Mouse (Mus musculus): ENCODE results near the gene Mrgprb5. TPM values are rescaled to one million over a fixed set of nuclear protein-coding genes. Genes with fewer than 3 reads are reported as not detected.
A peak's percentile ranks its signal among the peaks of the same experiment; 100 is the strongest.
"Not testable (repeated sequence)": the region's sequence is repeated elsewhere in the genome, so short reads cannot be mapped to it uniquely, and the experiment has no call there.

Mrgprb5 gene
- polyA plus RNA-seq, 1 experiment = not detected

DNA sequence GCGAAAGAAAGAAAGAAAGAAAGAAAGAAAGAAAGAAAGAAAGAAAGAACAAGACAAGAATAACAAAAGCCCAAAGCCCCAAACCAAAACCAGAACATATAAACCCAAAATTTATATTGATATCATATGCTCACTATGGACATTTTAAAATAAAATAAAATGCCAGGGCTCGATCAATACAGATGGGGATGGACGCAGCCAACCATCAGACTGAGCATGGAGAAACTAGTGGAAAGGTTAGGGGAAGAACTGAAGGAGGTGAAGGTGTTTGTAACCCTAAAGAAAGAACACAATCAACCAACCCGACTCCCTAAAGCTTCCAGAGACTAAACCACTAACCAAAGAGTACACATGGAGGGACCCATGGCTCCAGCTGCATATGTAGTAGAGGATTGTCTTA lies 36.1 kb downstream of the Mrgprb5 start:
- Histone ChIP-seq H3K4me3 (ENCODE audit: insufficient read depth, poor library complexity, severe bottlenecking) (no peak overlapping the region), H3K79me3 (ENCODE audit: low read depth) (no peaks in the 10 kb centered on the region), H3ac (ENCODE audit: control insufficient read depth, insufficient read length, low read depth) (no peak overlapping the region), H3K79me2 (ENCODE audit: control insufficient read depth, insufficient read depth) (no peaks in the 10 kb centered on the region), H3K36me3 (ENCODE audit: control insufficient read depth, insufficient read depth) (no peaks in the 10 kb centered on the region), H3K27me3 (ENCODE audit: control insufficient read depth, insufficient read depth, insufficient read length) (no peaks in the 10 kb centered on the region)
- no peak for TF ChIP-seq MYOG (IDR thresholded peaks at IDR 0.05; ENCODE audit: control insufficient read depth, extremely low read depth, insufficient read length)
- no peak for TF ChIP-seq CTCF (IDR thresholded peaks at IDR 0.05; ENCODE audit: control insufficient read depth, insufficient read depth, insufficient read length)
- no peak for TF ChIP-seq USF1 (IDR thresholded peaks at IDR 0.05; ENCODE audit: low read depth)
- TF ChIP-seq MAX (IDR thresholded peaks at IDR 0.05) = no peak
- TF ChIP-seq CEBPB (IDR thresholded peaks at IDR 0.05; ENCODE audit: low read depth) = no peak
- TF ChIP-seq MYOD1 (IDR thresholded peaks at IDR 0.05; ENCODE audit: control insufficient read depth, insufficient read length, low read depth) = no peak
- TF ChIP-seq FOSL1 (IDR thresholded peaks at IDR 0.05; ENCODE audit: insufficient read depth, low read length, poor library complexity, severe bottlenecking) = no peak

DNA sequence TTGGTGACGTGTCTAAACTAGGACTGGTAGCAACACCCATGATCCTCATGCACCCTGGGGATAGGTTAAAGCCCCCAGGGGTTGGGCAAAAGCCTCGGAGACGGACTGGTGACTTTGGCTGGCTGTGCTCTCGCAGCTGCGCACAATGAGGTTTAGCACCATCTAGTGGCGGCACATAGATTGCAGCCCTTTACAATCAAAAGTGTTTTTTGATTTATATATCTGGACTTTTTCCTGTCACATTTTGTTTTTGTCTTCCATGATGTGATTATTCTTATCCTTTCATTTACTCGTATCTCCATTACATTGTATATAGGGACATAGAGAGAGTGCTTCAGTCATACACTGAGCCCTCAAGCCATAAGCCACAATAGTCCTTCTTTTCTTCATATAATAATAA lies 36.6 kb downstream of the Mrgprb5 start:
- not testable (repeated sequence) for H3K79me2 ChIP-seq (ENCODE audit: control insufficient read depth, insufficient read depth); H3K36me3 ChIP-seq (ENCODE audit: control insufficient read depth, insufficient read depth); H3K79me3 ChIP-seq (ENCODE audit: low read depth); H3K27me3 ChIP-seq (ENCODE audit: control insufficient read depth, insufficient read depth, insufficient read length); H3ac ChIP-seq (ENCODE audit: control insufficient read depth, insufficient read length, low read depth)
- H3K4me3 ChIP-seq (ENCODE audit: insufficient read depth, poor library complexity, severe bottlenecking) = peak overlapping the region; percentile 18

DNA sequence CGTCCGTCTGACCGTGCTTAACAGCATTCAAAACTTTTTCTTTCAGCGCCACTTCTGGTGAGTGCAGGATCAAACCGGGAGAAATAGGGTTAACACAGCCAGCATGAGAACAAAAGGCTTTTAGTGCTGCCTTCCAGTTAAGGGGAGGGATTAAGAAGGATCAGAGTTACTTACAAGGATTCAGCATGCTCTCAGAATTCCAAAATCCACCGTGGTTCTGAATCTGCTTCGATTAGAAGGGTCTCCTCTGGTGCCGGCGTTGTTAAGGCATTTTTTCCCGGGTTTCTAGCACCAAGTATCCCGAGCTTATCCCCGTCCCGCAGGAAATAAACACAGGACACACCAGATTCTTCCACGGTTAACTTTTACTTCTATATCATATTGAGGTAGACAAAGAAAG lies 37.0 kb downstream of the Mrgprb5 start:
- H3K27me3 ChIP-seq (ENCODE audit: control insufficient read depth, insufficient read depth, insufficient read length); H3K79me2 ChIP-seq (ENCODE audit: control insufficient read depth, insufficient read depth); H3K79me3 ChIP-seq (ENCODE audit: low read depth); H3K36me3 ChIP-seq (ENCODE audit: control insufficient read depth, insufficient read depth); H3ac ChIP-seq (ENCODE audit: control insufficient read depth, insufficient read length, low read depth): not testable (repeated sequence)
- peak overlapping the region; percentile 18 for H3K4me3 ChIP-seq (ENCODE audit: insufficient read depth, poor library complexity, severe bottlenecking)

DNA sequence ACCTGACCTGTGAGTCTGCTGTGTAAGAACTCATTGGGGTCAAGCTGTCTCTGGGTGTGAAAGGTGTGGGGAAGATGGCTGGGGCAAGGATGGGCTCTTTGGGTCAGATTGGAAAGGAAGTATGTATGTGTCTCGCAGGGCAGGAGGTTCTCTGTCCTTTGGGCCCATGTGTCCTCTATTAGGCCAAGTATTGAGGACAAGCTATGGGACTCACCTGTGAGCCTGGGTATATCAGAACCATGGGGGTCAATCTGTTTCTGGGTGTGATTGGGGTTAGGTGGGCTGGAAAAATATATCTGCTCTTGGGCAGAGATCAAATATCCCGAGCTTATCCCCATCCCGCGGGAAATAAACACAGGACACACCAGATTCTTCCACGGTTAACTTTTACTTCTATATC lies 45.0 kb downstream of the Mrgprb5 start:
- H3K79me2 ChIP-seq (ENCODE audit: control insufficient read depth, insufficient read depth) = no peaks in the 10 kb centered on the region
- TF ChIP-seq MYOD1 (IDR thresholded peaks at IDR 0.05; ENCODE audit: control insufficient read depth, insufficient read length, low read depth) (no peak), MAX (IDR thresholded peaks at IDR 0.05) (no peak), MYOG (IDR thresholded peaks at IDR 0.05; ENCODE audit: control insufficient read depth, extremely low read depth, insufficient read length) (no peak), CEBPB (IDR thresholded peaks at IDR 0.05; ENCODE audit: low read depth) (no peak), CTCF (IDR thresholded peaks at IDR 0.05; ENCODE audit: control insufficient read depth, insufficient read depth, insufficient read length) (no peak), FOSL1 (IDR thresholded peaks at IDR 0.05; ENCODE audit: insufficient read depth, low read length, poor library complexity, severe bottlenecking) (no peak), USF1 (IDR thresholded peaks at IDR 0.05; ENCODE audit: low read depth) (no peak)
- no peaks in the 10 kb centered on the region for H3K36me3 ChIP-seq (ENCODE audit: control insufficient read depth, insufficient read depth)
- no peak overlapping the region for H3ac ChIP-seq (ENCODE audit: control insufficient read depth, insufficient read length, low read depth)
- H3K4me3 ChIP-seq (ENCODE audit: insufficient read depth, poor library complexity, severe bottlenecking) = no peak overlapping the region
- H3K27me3 ChIP-seq (ENCODE audit: control insufficient read depth, insufficient read depth, insufficient read length) = no peaks in the 10 kb centered on the region
- H3K79me3 ChIP-seq (ENCODE audit: low read depth) = no peaks in the 10 kb centered on the region

Other genes starting within 250 kb of the Mrgprb5 start
- gene Mrgpra4, start 186.9 kb downstream of the Mrgprb5 start, polyA plus RNA-seq (2012; fragmentation: generic; extraction: Trizol) = not detected
- gene Mrgprx1, start 141.4 kb downstream of the Mrgprb5 start, polyA plus RNA-seq (2012; fragmentation: generic; extraction: Trizol) = not detected
- not detected for gene Mrgprb4, start 30.3 kb upstream of the Mrgprb5 start, polyA plus RNA-seq (2012; fragmentation: generic; extraction: Trizol)
- gene Mrgprb8, start 219.5 kb upstream of the Mrgprb5 start, polyA plus RNA-seq (2012; fragmentation: generic; extraction: Trizol) = not detected

Measured in C2C12 (cell line).